Mouse (Mus musculus) liver, embryonic 11.5 days (tissue): ENCODE measurements around the gene Olfr155. TPM values are rescaled to one million over a fixed set of nuclear protein-coding genes. Genes with fewer than 3 reads are reported as not detected.

Experiments
- polyA plus RNA-seq: library from polyadenylated mRNA; unstranded; fragments of >200 nt; fragmentation: Nextera tagmentation; extraction: Ambion mirVana; gene quantifications from 2 replicates; pipeline ENCODE4 v1.2.1, GENCODE M21; 2014

Gene Olfr155
- polyA plus RNA-seq, 1 experiment from 2014 or later = not detected

Other genes starting within 250 kb of the Olfr155 start
- gene Npr2, start 219.6 kb upstream of the Olfr155 start, polyA plus RNA-seq = 3.2 and 4.5 TPM in 2 replicates
- 0.30 and 1.5 TPM in 2 replicates for gene Spag8, start 198.0 kb upstream of the Olfr155 start, polyA plus RNA-seq
- 87.8 and 88.0 TPM in 2 replicates for gene Hint2, start 195.1 kb upstream of the Olfr155 start, polyA plus RNA-seq
- gene Tmem8b, start 182.6 kb upstream of the Olfr155 start, polyA plus RNA-seq = 0.84 and 1.1 TPM in 2 replicates
- 2.2 and 2.3 TPM in 2 replicates for gene Fam221b, start 182.4 kb upstream of the Olfr155 start, polyA plus RNA-seq
- not detected in 2 replicates for gene Olfr70, start 150.8 kb upstream of the Olfr155 start, polyA plus RNA-seq
- not detected in 2 replicates for gene Olfr71, start 141.3 kb upstream of the Olfr155 start, polyA plus RNA-seq
- gene Hrct1, start 124.4 kb upstream of the Olfr155 start, polyA plus RNA-seq = 0.25 and 0.45 TPM in 2 replicates
- gene Spaar, start 121.5 kb upstream of the Olfr155 start, polyA plus RNA-seq = 0.13 TPM in 1 of 2 replicates, not detected in the other
- not detected in 2 replicates for gene Olfr159, start 80.6 kb upstream of the Olfr155 start, polyA plus RNA-seq
- gene Olfr156, start 27.7 kb upstream of the Olfr155 start, polyA plus RNA-seq = not detected in 2 replicates
- gene Olfr157, start 11.4 kb upstream of the Olfr155 start, polyA plus RNA-seq = not detected in 2 replicates
- 9.1 and 9.6 TPM in 2 replicates for gene Reck, start 24.0 kb downstream of the Olfr155 start, polyA plus RNA-seq
- gene Glipr2, start 105.8 kb downstream of the Olfr155 start, polyA plus RNA-seq = 71.4 and 81.6 TPM in 2 replicates
- not detected in 2 replicates for gene Ccin, start 131.9 kb downstream of the Olfr155 start, polyA plus RNA-seq
- gene Clta, start 152.9 kb downstream of the Olfr155 start, polyA plus RNA-seq = 215 and 216 TPM in 2 replicates
- gene Gne, start 232.6 kb downstream of the Olfr155 start, polyA plus RNA-seq = 46.3 and 51.9 TPM in 2 replicates